Mouse (Mus musculus) myocyte (in vitro differentiated cells): ENCODE measurements at regions not wholly inside any gene's neighbourhood (a gene's known extent, or its start where the extent isn't known, plus 50 kb on each side); places are given as distances from the start of the nearest gene placed in this dataset.

Experiments
- CEBPB ChIP-seq: IDR thresholded peaks from 2 replicates; pipeline ENCODE4 v1.6.1; 2011; ENCODE audit warnings: mild to moderate bottlenecking, moderate library complexity; ENCODE audit not compliant: poor library complexity, insufficient read depth, severe bottlenecking
- E2F4 ChIP-seq: IDR thresholded peaks from one replicate; pipeline ENCODE4 v1.6.1; 2011; ENCODE audit warnings: mild to moderate bottlenecking, control low read depth, moderate library complexity; ENCODE audit not compliant: insufficient read depth
- MAX ChIP-seq: IDR thresholded peaks from one replicate; pipeline ENCODE4 v1.6.1; 2011; ENCODE audit warnings: low read depth, mild to moderate bottlenecking, control low read depth
- MYOD1 ChIP-seq, 3 experiments: IDR thresholded peaks; one replicate each; pipeline ENCODE4 v1.6.1; 2011; ENCODE audit warnings: control low read depth in 2 of 3, low read depth in 2 of 3, mild to moderate bottlenecking in 2 of 3, moderate library complexity in 1 of 3; ENCODE audit not compliant: insufficient read length in 2 of 3, control insufficient read depth in 1 of 3
- MYOG ChIP-seq, 3 experiments: IDR thresholded peaks; one replicate each; pipeline ENCODE4 v1.6.1; 2011; ENCODE audit warnings: control low read depth in 2 of 3, low read depth in 2 of 3, mild to moderate bottlenecking in 2 of 3; ENCODE audit not compliant: insufficient read length in 2 of 3, control insufficient read depth in 1 of 3, insufficient read depth in 1 of 3
- POLR2A ChIP-seq: IDR thresholded peaks from one replicate; pipeline ENCODE4 v1.6.1; 2011; ENCODE audit warnings: low read depth, mild to moderate bottlenecking, control low read depth, moderate library complexity; ENCODE audit not compliant: insufficient read length
- POLR2AphosphoS2 ChIP-seq: IDR thresholded peaks from one replicate; pipeline ENCODE4 v1.6.1; 2011; ENCODE audit warnings: low read depth, control low read depth; ENCODE audit not compliant: insufficient read length
- REST ChIP-seq: IDR thresholded peaks from one replicate; pipeline ENCODE4 v1.6.1; 2011; ENCODE audit warnings: mild to moderate bottlenecking, control low read depth, moderate library complexity; ENCODE audit not compliant: insufficient read depth, insufficient read length
- SRF ChIP-seq: IDR thresholded peaks from one replicate; pipeline ENCODE4 v1.6.1; 2011; ENCODE audit warnings: low read depth; ENCODE audit not compliant: control insufficient read depth, insufficient read length
- TCF12 ChIP-seq: IDR thresholded peaks from one replicate; pipeline ENCODE4 v1.6.1; 2011; ENCODE audit warnings: mild to moderate bottlenecking, control low read depth; ENCODE audit not compliant: poor library complexity, insufficient read depth, severe bottlenecking
- USF1 ChIP-seq: IDR thresholded peaks from one replicate; pipeline ENCODE4 v1.6.1; 2011; ENCODE audit warnings: low read depth, mild to moderate bottlenecking, control low read depth, moderate library complexity

DNA sequence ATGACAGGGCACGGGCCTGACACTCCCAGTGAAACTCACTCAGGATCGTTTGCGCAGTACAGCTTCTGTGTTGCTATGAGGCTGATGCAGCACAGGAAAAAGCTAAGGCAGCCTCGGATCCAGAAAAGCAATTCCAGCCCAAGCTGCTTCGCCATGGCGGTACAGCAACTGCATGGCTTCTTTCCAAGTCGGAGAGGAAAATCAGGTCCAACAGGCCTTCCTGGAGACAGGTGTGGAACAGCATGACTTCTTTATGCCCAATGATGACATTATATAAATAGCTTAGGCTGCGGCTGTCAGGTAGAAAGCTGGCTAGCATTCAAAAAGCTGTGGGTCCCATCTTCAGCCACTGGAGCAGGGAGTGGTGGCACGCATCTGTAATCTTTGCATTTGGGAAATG, 61.5 kb upstream of the Actr3 start:
- TF ChIP-seq POLR2A (no peak), MYOD1 (IDR thresholded peaks at IDR 0.05; ENCODE audit: control insufficient read depth in 1 of 3, insufficient read length in 2 of 3, low read depth in 2 of 3) (no peak), TCF12 (no peak), MYOG (IDR thresholded peaks at IDR 0.05; ENCODE audit: control insufficient read depth in 1 of 3, insufficient read depth in 1 of 3, insufficient read length in 2 of 3, low read depth in 2 of 3) (no peak), MAX (no peak), POLR2AphosphoS2 (no peak), E2F4 (no peak), CEBPB (no peak), USF1 (no peak), REST (no peak), SRF (no peak)
